Mouse (Mus musculus): ENCODE results near the gene Nln.

Nln gene

GRCm38 (mm10) chr13:104013380-104013779 lies 96.0 kb downstream of the Nln start:
- no peak for DNase-seq

GRCm38 (mm10) chr13:104012214-104012833 lies 97.1 kb downstream of the Nln start:
- no peak for DNase-seq

GRCm38 (mm10) chr13:104011289-104011688 lies 98.1 kb downstream of the Nln start:
- no peak for DNase-seq

GRCm38 (mm10) chr13:104005231-104005845 lies 104.1 kb downstream of the Nln start:
- no peak for DNase-seq

- DNase-seq, result no peak
These were observed 115.3 kb downstream of the Nln start for GRCm38 (mm10) chr13:103994085-103994455.

GRCm38 (mm10) chr13:103993142-103994084 lies 116.0 kb downstream of the Nln start:
- DNase-seq, result no peak

- no peak for DNase-seq
These were observed 122.8 kb downstream of the Nln start for GRCm38 (mm10) chr13:103986660-103987059.

- no peak for DNase-seq
These were observed 123.7 kb downstream of the Nln start for GRCm38 (mm10) chr13:103985510-103986278.

GRCm38 (mm10) chr13:103982376-103982775 lies 127.0 kb downstream of the Nln start:
- peak in 1 of 2 experiments; percentile 5 for DNase-seq

GRCm38 (mm10) chr13:103980414-103980813 lies 129.0 kb downstream of the Nln start:
- DNase-seq, result no peak

GRCm38 (mm10) chr13:103978286-103978866 lies 131.0 kb downstream of the Nln start:
- DNase-seq, result no peak

GRCm38 (mm10) chr13:103977844-103978243 lies 131.6 kb downstream of the Nln start:
- DNase-seq, result no peak

- DNase-seq, result no peak
These were observed 133.2 kb downstream of the Nln start for GRCm38 (mm10) chr13:103976181-103976724.

GRCm38 (mm10) chr13:103975101-103975500 lies 134.3 kb downstream of the Nln start:
- DNase-seq, result no peak

GRCm38 (mm10) chr13:103973977-103974376 lies 135.4 kb downstream of the Nln start:
- no peak for DNase-seq

Data from B cell, adult 2 months (primary cell).